Mouse (Mus musculus) limb, embryonic 10.5 days (tissue): ENCODE data around the gene Rasal1. TPM values are rescaled to one million over a fixed set of nuclear protein-coding genes. Genes with fewer than 3 reads are reported as not detected.

ENCODE experiments used
- DNase-seq: peaks from one replicate; pipeline ENCODE4 v3.0.0-alpha.2; 2017; ENCODE audit warnings: low spot score
- H3K27ac ChIP-seq: fragments of 300-500 bp; sonication (generic); 2 replicates; pipeline ENCODE4 v1.5.1; 2016; ENCODE audit warnings: mild to moderate bottlenecking
- H3K27me3 ChIP-seq: fragments of 300-500 bp; sonication (generic); 2 replicates; pipeline ENCODE4 v1.6.1; 2016; ENCODE audit warnings: low read depth, mild to moderate bottlenecking; ENCODE audit not compliant: poor library complexity, severe bottlenecking
- H3K36me3 ChIP-seq: fragments of 300-500 bp; sonication (generic); 2 replicates; pipeline ENCODE4 v1.6.1; 2016; ENCODE audit warnings: mild to moderate bottlenecking, moderate library complexity
- H3K4me1 ChIP-seq: fragments of 300-500 bp; sonication (generic); 2 replicates; pipeline ENCODE4 v1.6.1; 2016
- H3K4me3 ChIP-seq: fragments of 300-500 bp; sonication (generic); 2 replicates; pipeline ENCODE4 v1.5.1; 2016; ENCODE audit warnings: mild to moderate bottlenecking, moderate library complexity
- H3K9me3 ChIP-seq: fragments of 300-500 bp; sonication (generic); replicated peaks from 2 replicates; pipeline ENCODE4 v1.6.1; 2016; ENCODE audit warnings: mild to moderate bottlenecking
- WGBS: fragments of 180-500 bp; shearing (Covaris S2); methylation state at CpG from one replicate; pipeline ENCODE4 v1.1.7; 2016; 5-methylcytosine and 5-hydroxymethylcytosine counted together
- polyA plus RNA-seq: library from polyadenylated mRNA; unstranded; fragments of >200 nt; fragmentation: Nextera tagmentation; extraction: Ambion mirVana; gene quantifications from 2 replicates; pipeline ENCODE4 v1.2.1, GENCODE M21; 2016

Gene Rasal1
- polyA plus RNA-seq, 1 experiment from 2014 or later, result 0.13 TPM

DNA sequence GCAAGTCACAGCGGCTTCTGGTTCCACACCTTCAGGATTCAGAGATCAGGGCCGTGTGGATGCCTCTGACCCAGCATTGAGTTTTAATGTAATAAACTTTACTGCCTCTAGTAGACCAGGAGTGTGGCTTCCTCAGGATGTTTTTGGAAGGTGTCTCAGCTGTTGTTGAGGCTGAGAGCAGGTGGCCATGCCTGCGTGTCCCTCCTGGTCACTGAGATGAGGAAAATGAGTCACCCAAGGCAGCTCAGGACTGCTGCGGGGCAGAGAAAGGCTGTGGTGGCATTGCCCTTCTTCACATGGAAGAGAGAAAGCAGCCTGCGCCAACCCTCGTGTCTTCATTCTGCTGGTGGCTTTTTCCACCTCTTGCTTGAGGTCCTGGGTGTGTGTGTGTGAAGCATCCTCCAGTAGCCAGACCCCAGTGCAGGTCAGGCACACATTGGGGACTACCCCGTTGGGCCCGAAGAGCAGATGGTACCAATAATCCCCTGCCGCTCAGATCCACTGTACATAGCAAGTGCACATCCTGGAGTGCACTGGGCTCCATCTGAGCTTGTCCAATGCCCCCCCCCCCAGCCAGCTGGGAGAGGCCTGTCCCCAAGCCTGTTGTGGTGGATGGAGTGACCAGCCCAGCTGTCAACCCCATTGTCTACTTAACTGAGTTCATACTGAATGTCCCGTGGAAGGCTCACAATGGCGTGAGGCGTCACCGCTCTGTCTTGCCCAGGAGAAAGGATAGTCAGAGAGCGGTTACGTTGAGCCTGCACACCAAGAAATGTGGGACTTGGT is 20.9 kb upstream of the Rasal1 start:
- Histone ChIP-seq H3K4me3 (no peak overlapping the region), H3K27me3 (peaks cover 42% of the 10 kb centered on the region), H3K27ac (no peak overlapping the region), H3K9me3 (no peaks in the 10 kb centered on the region), H3K4me1 (peaks cover 13% of the 10 kb centered on the region), H3K36me3 (peaks cover 62% of the 10 kb centered on the region)
- DNase-seq, result no peak
- WGBS, result 93% methylated on average over 15 of the region's 15 CpGs

DNA sequence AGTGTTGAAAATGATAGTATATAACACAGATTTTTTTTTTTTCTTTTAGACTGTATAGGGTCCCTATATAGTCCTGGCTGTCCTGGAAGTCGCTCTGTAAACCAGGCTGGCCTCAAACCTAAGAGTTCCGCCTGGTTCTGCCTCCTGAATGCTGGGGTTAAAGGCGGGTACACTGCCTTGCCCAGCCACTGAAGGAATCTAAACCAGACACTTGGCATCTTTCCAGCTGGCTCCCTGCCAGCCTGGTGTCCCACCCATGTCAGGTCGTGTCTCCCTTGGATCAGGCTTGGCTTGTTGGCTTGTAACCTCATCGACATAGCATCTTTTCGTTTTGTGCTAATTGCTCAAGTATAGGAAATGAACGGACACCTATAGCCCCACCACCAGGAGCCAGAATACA is 20.0 kb upstream of the Rasal1 start:
- Histone ChIP-seq H3K27ac (no peak overlapping the region), H3K4me3 (no peak overlapping the region), H3K27me3 (peaks cover 47% of the 10 kb centered on the region), H3K4me1 (peaks cover 13% of the 10 kb centered on the region), H3K36me3 (peaks cover 53% of the 10 kb centered on the region), H3K9me3 (no peaks in the 10 kb centered on the region)
- WGBS, result 87% methylated on average over 7 of the region's 7 CpGs
- no peak for DNase-seq

DNA sequence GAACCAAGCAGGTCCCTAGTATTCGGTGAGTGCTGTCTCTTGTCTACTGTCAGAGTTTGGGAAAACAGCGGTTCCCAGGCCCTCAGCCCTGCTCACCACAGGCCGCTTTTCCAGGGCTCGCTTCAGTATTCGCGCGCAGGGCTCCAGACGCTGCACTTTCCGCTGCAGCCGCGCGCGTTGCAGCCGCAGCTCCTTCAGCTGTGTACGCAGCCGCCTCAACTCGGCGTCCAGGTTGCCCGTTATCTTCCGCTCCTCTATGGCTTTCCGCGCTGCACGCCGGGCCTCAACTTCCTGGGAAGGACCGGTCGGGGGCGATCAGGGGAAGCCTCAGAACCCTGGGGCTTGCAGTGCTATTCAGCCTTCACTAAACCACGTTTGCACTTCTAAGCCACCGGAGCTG is 17.5 kb upstream of the Rasal1 start:
- Histone ChIP-seq H3K36me3 (peaks cover 28% of the 10 kb centered on the region), H3K9me3 (no peaks in the 10 kb centered on the region), H3K27me3 (peaks cover 50% of the 10 kb centered on the region), H3K27ac (no peak overlapping the region), H3K4me1 (peaks cover 13% of the 10 kb centered on the region), H3K4me3 (peak overlapping the region; percentile 38)
- WGBS, result 11% methylated on average over 29 of the region's 29 CpGs
- no peak for DNase-seq

DNA sequence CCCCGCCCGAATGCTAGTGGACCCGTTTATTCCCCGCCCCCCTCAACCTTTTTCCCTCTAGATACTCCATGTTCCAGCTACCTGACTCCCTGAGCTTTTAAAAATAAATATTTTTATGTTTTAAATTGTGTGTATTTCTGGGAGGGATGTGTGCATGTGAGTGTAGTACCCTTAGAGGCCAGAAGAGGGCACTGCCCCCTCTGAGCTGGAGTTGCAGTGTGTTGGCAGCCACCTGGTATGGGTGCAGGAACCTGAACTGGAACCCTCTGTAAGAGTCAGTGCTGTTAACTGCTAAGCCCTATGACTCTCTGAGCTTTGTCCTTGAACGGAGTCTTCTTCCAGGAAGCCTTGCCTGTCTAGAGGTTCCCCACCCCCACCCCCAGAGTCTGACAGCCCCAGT is 16.7 kb upstream of the Rasal1 start:
- 0 out of 2 replicates have a peak overlapping the region, but pooled peaks have one; percentile 38 for H3K4me3 ChIP-seq
- H3K27me3 ChIP-seq, result peaks cover 50% of the 10 kb centered on the region
- no peaks in the 10 kb centered on the region for H3K9me3 ChIP-seq
- no peak for DNase-seq
- H3K36me3 ChIP-seq, result peaks cover 21% of the 10 kb centered on the region
- H3K27ac ChIP-seq, result no peak overlapping the region
- 91% methylated on average over 5 of the region's 5 CpGs for WGBS
- peaks cover 6% of the 10 kb centered on the region; the same call in 1 of the 2 replicates for H3K4me1 ChIP-seq

DNA sequence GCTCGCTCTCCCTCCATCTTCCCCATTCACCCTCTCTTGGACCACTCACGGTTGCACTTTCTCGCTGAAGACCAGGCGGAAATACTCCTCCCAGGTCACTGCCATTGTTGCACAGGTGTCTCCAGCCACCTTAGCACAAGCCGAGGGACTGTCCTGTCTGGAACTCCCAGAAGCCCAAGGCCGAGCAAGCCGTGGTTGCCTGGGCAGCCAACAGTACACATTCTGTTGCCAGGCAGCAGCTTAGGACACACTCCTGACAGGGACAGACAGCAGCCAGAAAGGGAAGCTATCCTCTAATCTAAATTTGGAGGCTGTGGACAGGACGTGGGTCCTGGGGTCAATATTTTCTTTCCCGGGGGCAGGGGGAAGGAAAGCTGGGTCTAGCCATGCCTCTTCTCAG is 14.5 kb upstream of the Rasal1 start, which contains the start of gene Cfap73:
Gene Cfap73, minus strand, starts transcription at position 105 of the 400 bp plus-strand sequence.
- H3K4me1 ChIP-seq, result peaks cover 6% of the 10 kb centered on the region; the same call in 1 of the 2 replicates
- H3K27me3 ChIP-seq, result peaks cover 43% of the 10 kb centered on the region
- H3K9me3 ChIP-seq, result no peaks in the 10 kb centered on the region
- H3K4me3 ChIP-seq, result no peak within 1 kb of the TSS
- DNase-seq, result no peak
- 67% methylated on average over 9 of the region's 9 CpGs for WGBS
- H3K36me3 ChIP-seq, result no peaks in the 10 kb centered on the region; the same call in 1 of the 2 replicates
- no peak within 1 kb of the TSS for H3K27ac ChIP-seq

DNA sequence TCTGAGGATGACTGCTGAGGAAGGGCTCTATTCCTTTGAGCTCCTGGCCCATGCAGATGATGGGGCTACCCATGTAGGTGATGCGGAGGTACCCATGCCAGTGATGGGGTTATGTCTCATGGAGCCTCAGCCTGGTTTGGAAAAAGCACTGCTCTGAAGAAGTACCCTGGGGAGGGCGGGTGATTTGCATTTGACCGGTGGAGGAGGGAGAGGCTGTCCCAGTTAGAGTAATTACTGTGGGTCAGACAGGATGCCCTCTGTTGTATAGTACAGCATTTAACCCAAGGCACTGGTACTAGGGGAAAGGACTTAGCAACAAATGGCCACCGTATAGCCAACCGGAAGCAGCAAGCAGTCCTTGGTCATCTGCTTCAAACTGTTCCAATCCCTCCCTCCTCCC is 13.8 kb upstream of the Rasal1 start:
- Histone ChIP-seq H3K36me3 (no peaks in the 10 kb centered on the region; the same call in 1 of the 2 replicates), H3K4me1 (peaks cover 6% of the 10 kb centered on the region; the same call in 1 of the 2 replicates), H3K27ac (no peak overlapping the region), H3K4me3 (no peak overlapping the region), H3K9me3 (no peaks in the 10 kb centered on the region), H3K27me3 (peaks cover 36% of the 10 kb centered on the region)
- WGBS, result 40% methylated on average over 5 of the region's 5 CpGs
- DNase-seq, result no peak

DNA sequence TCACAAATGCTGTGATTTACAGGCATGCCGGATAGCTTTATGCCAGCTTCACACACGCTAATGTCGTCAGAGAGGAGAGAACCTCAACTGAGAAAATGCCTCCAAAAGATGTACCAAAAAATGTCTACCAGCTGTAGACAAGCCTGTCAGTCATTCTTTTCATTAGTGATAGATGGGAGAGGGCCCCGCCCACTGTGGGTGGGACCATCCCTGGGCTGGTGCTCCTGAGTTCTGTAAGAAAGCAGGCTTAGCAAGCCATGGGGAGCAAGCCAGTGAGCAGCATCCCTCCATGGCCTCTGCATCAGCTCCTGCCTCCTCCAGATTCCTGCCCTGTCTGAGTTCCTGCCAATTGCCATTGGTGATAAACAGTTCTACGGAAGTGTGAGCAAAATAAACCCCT is 13.0 kb upstream of the Rasal1 start:
- no peak for DNase-seq
- WGBS, result 84% methylated on average over 5 of the region's 5 CpGs
- peaks cover 6% of the 10 kb centered on the region; the same call in 1 of the 2 replicates for H3K4me1 ChIP-seq
- H3K36me3 ChIP-seq, result no peaks in the 10 kb centered on the region
- H3K9me3 ChIP-seq, result no peaks in the 10 kb centered on the region
- no peak overlapping the region for H3K4me3 ChIP-seq
- no peak overlapping the region for H3K27ac ChIP-seq
- peaks cover 28% of the 10 kb centered on the region for H3K27me3 ChIP-seq

DNA sequence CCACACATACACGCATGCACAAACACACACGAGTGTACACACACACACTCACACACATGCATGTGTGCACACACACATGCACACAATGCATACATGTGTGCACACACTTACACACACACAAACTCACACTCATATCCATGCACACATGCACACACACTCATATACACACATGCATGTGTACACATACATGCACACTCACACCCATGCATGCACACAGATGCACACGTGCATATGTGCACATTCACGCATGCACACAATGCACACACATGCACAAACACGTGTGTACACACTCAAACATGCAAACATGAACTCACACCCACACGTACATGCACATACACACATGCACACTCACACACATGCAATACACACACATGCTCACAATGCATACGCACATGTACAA is 8.5 kb upstream of the Rasal1 start:
- DNase-seq, result no peak
- 91% methylated on average over 7 of the region's 7 CpGs for WGBS
- H3K36me3 ChIP-seq, result no peaks in the 10 kb centered on the region
- H3K27ac ChIP-seq, result no peak overlapping the region
- H3K4me1 ChIP-seq, result no peaks in the 10 kb centered on the region
- H3K9me3 ChIP-seq, result no peaks in the 10 kb centered on the region
- no peaks in the 10 kb centered on the region for H3K27me3 ChIP-seq
- H3K4me3 ChIP-seq, result no peak overlapping the region

DNA sequence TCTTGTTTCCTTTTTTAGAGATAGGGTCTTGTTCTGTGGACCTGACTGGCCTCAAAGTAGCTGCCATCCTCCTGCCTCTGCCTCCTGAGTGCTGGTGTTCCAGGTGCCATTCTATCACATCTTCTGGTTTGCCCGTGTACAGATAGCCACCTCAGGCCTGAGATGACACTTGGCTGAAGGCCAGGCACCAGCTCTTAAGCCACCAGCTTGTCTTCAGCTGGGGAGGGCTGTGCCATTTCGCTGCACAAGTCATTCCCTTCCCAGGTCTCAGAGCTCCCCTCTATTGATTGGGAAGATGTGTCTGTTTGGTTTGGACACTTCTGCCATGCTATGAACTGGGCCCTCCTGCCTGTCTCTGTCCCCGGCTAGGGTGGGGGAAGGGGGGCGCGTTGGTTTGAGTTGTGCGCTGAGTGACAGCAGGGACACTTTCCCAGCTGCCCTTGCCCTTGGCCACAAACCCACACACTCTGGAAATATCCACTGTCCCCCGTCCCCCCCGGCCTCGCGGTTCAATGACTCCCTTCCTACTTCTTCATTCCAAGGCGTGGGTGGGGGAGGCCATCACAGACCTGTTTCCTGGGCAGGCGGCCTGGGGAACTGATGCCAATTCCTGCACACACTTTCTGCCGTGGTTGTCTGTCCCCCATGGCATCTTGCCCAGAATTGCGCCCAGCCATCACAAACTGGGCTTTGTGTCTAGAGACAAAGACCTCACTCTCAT is 5.1 kb upstream of the Rasal1 start:
- peaks cover 2% of the 10 kb centered on the region for H3K4me1 ChIP-seq
- H3K9me3 ChIP-seq, result no peaks in the 10 kb centered on the region
- no peak overlapping the region for H3K4me3 ChIP-seq
- H3K36me3 ChIP-seq, result no peaks in the 10 kb centered on the region
- WGBS, result 87% methylated on average over 14 of the region's 14 CpGs
- H3K27me3 ChIP-seq, result peaks cover 27% of the 10 kb centered on the region
- DNase-seq, result no peak
- H3K27ac ChIP-seq, result no peak overlapping the region

DNA sequence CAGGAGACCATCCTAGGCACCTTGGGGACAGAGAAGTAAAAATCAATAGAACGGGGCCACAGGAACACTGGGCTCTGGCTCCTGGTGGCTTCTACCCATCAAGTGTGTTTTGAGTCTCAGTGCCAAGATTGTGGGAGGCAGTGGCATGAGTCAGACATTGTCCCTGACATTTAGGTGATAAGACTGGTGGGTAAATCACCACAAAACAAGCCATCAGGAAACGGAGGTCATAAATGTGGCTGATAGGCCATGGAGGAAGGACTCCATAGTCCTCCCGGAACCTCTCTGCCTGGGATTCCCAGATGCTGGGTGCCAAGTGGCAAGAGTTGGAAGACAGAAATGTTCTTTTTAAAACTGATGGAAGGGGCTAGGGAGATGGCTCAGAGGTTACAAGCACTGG is 4.4 kb upstream of the Rasal1 start:
- 75% methylated on average over 3 of the region's 3 CpGs for WGBS
- H3K27me3 ChIP-seq, result peaks cover 34% of the 10 kb centered on the region
- no peak overlapping the region for H3K4me3 ChIP-seq
- no peaks in the 10 kb centered on the region for H3K36me3 ChIP-seq
- no peak overlapping the region for H3K27ac ChIP-seq
- H3K9me3 ChIP-seq, result no peaks in the 10 kb centered on the region
- peaks cover 9% of the 10 kb centered on the region for H3K4me1 ChIP-seq
- DNase-seq, result no peak

DNA sequence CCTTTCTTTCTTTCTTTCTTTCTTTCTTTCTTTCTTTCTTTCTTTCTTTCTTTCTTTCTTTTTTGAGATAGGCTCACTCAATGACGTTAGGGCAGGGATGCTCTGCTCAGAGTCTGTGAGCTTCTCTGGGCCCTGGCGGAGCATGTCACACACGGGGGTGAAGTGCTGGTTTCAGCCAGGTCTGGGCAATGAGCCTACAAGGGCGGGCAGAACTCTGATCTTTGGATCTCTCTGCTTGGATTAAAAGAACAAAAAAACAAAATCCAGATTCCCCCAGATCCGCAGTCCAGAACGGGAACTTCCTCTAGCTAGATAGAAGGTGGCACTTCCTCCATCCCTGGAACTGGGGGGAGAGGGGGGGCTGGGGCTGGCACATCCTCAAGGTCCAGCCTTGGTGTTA is 2.8 kb upstream of the Rasal1 start:
- no peak overlapping the region for H3K4me3 ChIP-seq
- H3K36me3 ChIP-seq, result no peaks in the 10 kb centered on the region
- DNase-seq, result no peak
- H3K9me3 ChIP-seq, result no peaks in the 10 kb centered on the region
- H3K4me1 ChIP-seq, result peaks cover 13% of the 10 kb centered on the region
- peaks cover 51% of the 10 kb centered on the region for H3K27me3 ChIP-seq
- WGBS, result 67% methylated on average over 6 of the region's 6 CpGs
- H3K27ac ChIP-seq, result no peak overlapping the region

DNA sequence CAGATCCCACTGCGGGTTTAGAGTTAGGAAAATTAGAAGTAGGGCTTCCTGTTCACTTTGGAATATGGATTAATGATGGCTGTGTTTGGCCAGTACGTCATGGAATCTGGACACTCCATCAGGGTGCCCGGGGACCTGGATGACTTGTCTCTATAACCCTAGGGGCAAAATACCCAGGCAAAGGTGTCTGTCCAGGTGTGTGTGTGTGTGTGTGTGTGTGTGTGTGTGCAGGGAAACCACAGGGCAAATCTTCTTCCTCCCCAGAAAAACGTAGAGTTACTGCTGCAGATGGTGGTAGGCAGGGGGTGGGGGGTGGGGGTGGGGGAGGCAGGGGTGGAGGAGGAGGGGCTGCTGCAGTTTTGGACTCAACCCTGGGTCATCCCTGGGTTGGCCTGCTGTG is 1.3 kb upstream of the Rasal1 start:
- Histone ChIP-seq H3K4me1 (peaks cover 13% of the 10 kb centered on the region), H3K27ac (no peak overlapping the region), H3K36me3 (no peaks in the 10 kb centered on the region), H3K27me3 (peaks cover 66% of the 10 kb centered on the region), H3K9me3 (no peaks in the 10 kb centered on the region), H3K4me3 (no peak overlapping the region)
- no peak for DNase-seq
- 84% methylated on average over 4 of the region's 4 CpGs for WGBS

DNA sequence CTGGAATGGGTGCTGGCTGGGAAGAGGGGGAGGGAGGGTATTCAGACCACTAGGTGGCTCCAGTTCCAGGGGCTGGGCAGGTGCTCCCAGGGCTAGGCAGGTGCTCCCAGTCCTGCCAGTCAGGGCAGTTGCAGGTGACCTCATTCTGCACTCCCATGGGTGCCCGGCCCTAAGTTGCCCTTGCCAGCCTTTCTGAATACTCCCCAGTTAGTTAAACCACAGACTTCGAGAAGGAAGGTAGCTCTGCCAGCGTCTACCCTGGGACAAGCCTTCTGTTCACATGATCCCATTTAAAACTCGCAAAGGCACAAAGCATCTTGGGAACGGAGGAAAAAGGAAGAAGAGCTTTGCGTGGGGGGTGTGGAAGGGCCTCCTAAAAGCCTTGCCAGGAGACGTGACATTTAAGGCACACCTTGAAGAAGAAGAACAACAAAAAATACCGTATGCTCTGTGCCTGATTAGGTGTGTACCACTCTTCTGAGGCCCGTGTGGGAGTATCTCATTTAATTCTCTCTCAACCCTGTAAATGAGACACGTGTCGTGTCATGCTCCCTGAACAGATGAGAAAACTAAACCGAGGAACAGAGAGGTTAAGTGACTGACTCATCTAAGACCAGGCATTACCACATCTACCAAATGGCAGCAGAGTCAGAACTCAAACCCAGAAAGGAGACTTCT is 659 bp upstream of the Rasal1 start:
- no peak for DNase-seq
- peaks cover 72% of the 10 kb centered on the region for H3K27me3 ChIP-seq
- H3K4me3 ChIP-seq, result no peak overlapping the region
- no peak overlapping the region for H3K27ac ChIP-seq
- no peaks in the 10 kb centered on the region for H3K9me3 ChIP-seq
- peaks cover 13% of the 10 kb centered on the region for H3K4me1 ChIP-seq
- 45% methylated on average over 12 of the region's 12 CpGs for WGBS
- no peaks in the 10 kb centered on the region for H3K36me3 ChIP-seq
